In genomic region chr6:117891369-117892160, GRCm38 (mm10) we compare ENCODE assay signal across 1 mouse cellular context.
TF ChIP-seq lines count a peak whose summit lies in the region.

No protein-coding gene starts in this region.

TF ChIP-seq in MEL, 35 proteins besides CTCF, POLR2A, EP300 and RAD21 (continued from another document):
- TF ChIP-seq HCFC1 (IDR thresholded peaks at IDR 0.05; ENCODE audit: low read depth, low read length) (peak; percentile 67), ZMIZ1 (IDR thresholded peaks at IDR 0.05; ENCODE audit: low read depth, low read length) (peak; percentile 42; the same call in 1 of the 2 replicates), CHD1 (IDR thresholded peaks at IDR 0.05; ENCODE audit: low read depth, low read length) (0 out of 2 replicates have a peak, but pooled peaks have one; percentile 64), ZNF384 (IDR thresholded peaks at IDR 0.05; ENCODE audit: low read depth, low read length) (no peak), SIN3A (IDR thresholded peaks at IDR 0.05; ENCODE audit: low read length) (peak; percentile 97), MAFK (IDR thresholded peaks at IDR 0.05; ENCODE audit: borderline replicate concordance, low read depth, low read length) (no peak), MXI1 (IDR thresholded peaks at IDR 0.05; ENCODE audit: low read depth, low read length) (peak; percentile 95), TCF12 (IDR thresholded peaks at IDR 0.05; ENCODE audit: low read depth, low read length) (peak; percentile 20; the same call in 1 of the 2 replicates)
TF ChIP-seq in MEL: peak in this region for 12.
